Mouse (Mus musculus): ENCODE measurements around the gene Tle3. TPM values are rescaled to one million over a fixed set of nuclear protein-coding genes. Genes with fewer than 3 reads are reported as not detected.

Tle3 gene
- total RNA-seq, 2 experiments from 2014 or later = 104 to 148 TPM

- DNase-seq (ENCODE audit: low spot score in 2 of 2) = no peak
Observed at GRCm38 (mm10) chr9:61375802-61376561, 3.8 kb downstream of the Tle3 start.

- DNase-seq (ENCODE audit: low spot score in 2 of 2) = no peak
Observed at GRCm38 (mm10) chr9:61376650-61377049, 4.5 kb downstream of the Tle3 start.

- no peak for DNase-seq (ENCODE audit: low spot score in 2 of 2)
Observed at GRCm38 (mm10) chr9:61377706-61378479, 5.7 kb downstream of the Tle3 start.

GRCm38 (mm10) chr9:61378516-61378915 is 6.3 kb downstream of the Tle3 start:
- DNase-seq (ENCODE audit: low spot score in 2 of 2) = peak in 1 of 2 experiments; percentile 23

GRCm38 (mm10) chr9:61379016-61379634 is 7.0 kb downstream of the Tle3 start:
- no peak for DNase-seq (ENCODE audit: low spot score in 2 of 2)

GRCm38 (mm10) chr9:61380258-61381062 is 8.3 kb downstream of the Tle3 start:
- DNase-seq (ENCODE audit: low spot score in 2 of 2) = no peak

GRCm38 (mm10) chr9:61381063-61381408 is 8.9 kb downstream of the Tle3 start:
- no peak for DNase-seq (ENCODE audit: low spot score in 2 of 2)

GRCm38 (mm10) chr9:61381445-61381844 is 9.3 kb downstream of the Tle3 start:
- no peak for DNase-seq (ENCODE audit: low spot score in 2 of 2)

GRCm38 (mm10) chr9:61382595-61383186 is 10.5 kb downstream of the Tle3 start:
- no peak for DNase-seq (ENCODE audit: low spot score in 2 of 2)

- DNase-seq (ENCODE audit: low spot score in 2 of 2) = no peak
Observed at GRCm38 (mm10) chr9:61384101-61384500, 11.9 kb downstream of the Tle3 start.

- DNase-seq (ENCODE audit: low spot score in 2 of 2) = no peak
Observed at GRCm38 (mm10) chr9:61384646-61385443, 12.7 kb downstream of the Tle3 start.

GRCm38 (mm10) chr9:61385753-61386152 is 13.6 kb downstream of the Tle3 start:
- DNase-seq (ENCODE audit: low spot score in 2 of 2) = no peak

- DNase-seq (ENCODE audit: low spot score in 2 of 2) = no peak
Observed at GRCm38 (mm10) chr9:61386314-61386713, 14.1 kb downstream of the Tle3 start.

- no peak for DNase-seq (ENCODE audit: low spot score in 2 of 2)
Observed at GRCm38 (mm10) chr9:61387797-61388196, 15.6 kb downstream of the Tle3 start.

GRCm38 (mm10) chr9:61388214-61388613 is 16.0 kb downstream of the Tle3 start:
- no peak for DNase-seq (ENCODE audit: low spot score in 2 of 2)

GRCm38 (mm10) chr9:61388689-61389403 is 16.7 kb downstream of the Tle3 start:
- DNase-seq (ENCODE audit: low spot score in 2 of 2) = no peak

GRCm38 (mm10) chr9:61389404-61389701 is 17.2 kb downstream of the Tle3 start:
- no peak for DNase-seq (ENCODE audit: low spot score in 2 of 2)

GRCm38 (mm10) chr9:61391570-61392337 is 19.6 kb downstream of the Tle3 start:
- DNase-seq (ENCODE audit: low spot score in 2 of 2) = peak in 1 of 2 experiments; percentile 41

- DNase-seq (ENCODE audit: low spot score in 2 of 2) = no peak
Observed at GRCm38 (mm10) chr9:61392338-61392620, 20.1 kb downstream of the Tle3 start.

Data from adrenal gland, adult 18-20 months (tissue).